Mouse (Mus musculus) kidney, postnatal 10 days (tissue): Measurements from ENCODE around the gene Vps52.

Experiments
- DNase-seq: peaks from one replicate; pipeline ENCODE4 v3.0.0; 2021; ENCODE audit warnings: mixed read lengths

The Vps52 gene

GRCm38 (mm10) chr17:33920282-33921097, 35.1 kb upstream of the Vps52 start:
- peak; percentile 93 for DNase-seq

DNA sequence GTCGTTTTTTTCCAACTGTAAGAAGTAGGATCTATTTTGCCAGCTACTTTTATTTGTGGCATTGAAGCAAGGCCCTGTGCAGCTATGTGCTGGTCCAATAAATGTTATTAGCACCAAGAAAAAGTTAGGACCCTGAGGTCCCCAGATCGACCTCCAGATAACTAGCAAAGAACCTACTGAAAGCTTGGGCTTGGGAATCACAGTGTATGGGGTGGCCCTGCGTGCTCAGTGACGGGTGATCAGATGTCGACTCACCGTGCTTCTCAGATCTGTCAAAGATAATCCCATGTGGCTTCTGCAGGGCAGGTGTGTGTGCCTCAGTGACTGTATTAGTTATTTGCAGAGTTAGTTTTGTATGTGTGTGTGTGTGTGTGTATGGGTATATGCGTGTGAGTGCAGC, 34.3 kb upstream of the Vps52 start:
- DNase-seq = no peak

GRCm38 (mm10) chr17:33924577-33925283, 30.9 kb upstream of the Vps52 start:
- DNase-seq = peak; percentile 63

DNA sequence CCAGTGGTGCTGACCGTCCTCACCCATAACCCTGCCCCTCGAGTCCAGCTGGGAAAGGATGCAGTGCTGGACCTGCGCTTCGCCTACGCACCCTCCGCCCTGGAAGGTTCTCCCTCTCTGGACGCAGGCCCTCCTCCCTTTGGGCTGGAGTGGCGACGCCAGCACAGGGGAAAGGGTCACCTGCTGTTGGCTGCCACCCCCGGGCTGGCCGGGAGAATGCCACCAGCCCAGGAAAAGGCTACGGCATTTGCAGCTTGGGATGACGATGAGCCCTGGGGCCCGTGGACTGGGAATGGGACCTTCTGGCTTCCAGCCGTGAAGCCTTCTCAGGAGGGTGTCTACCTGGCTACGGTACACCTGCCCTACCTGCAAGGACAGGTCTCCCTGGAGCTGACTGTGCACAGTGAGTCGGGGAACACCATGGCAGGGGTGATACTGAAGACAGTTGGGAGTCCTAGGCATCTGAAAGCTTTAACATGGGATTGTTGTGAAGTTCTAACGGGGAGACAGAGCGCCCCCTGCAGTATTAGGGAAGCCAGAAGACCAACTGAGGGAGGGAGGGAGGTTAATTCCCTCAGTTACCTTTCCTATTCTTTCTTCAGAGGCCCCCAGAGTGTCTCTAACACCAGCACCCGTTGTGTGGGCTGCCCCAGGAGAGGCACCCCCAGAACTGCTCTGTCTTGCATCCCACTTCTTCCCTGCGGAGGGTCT, 30.1 kb upstream of the Vps52 start:
- DNase-seq = peak; percentile 27

- DNase-seq = peak; percentile 57
These were observed 29.2 kb upstream of the Vps52 start for GRCm38 (mm10) chr17:33926207-33926932.

- DNase-seq = peak; percentile 9
These were observed 27.2 kb upstream of the Vps52 start for GRCm38 (mm10) chr17:33928251-33928947.

GRCm38 (mm10) chr17:33929371-33930279, 26.0 kb upstream of the Vps52 start, which contains the start of gene Rgl2:
Gene Rgl2, plus strand, starts transcription at chr17:33929543.
- peak; percentile 96 for DNase-seq

- peak; percentile 67 for DNase-seq
These were observed 25.1 kb upstream of the Vps52 start for GRCm38 (mm10) chr17:33930280-33931158.

DNA sequence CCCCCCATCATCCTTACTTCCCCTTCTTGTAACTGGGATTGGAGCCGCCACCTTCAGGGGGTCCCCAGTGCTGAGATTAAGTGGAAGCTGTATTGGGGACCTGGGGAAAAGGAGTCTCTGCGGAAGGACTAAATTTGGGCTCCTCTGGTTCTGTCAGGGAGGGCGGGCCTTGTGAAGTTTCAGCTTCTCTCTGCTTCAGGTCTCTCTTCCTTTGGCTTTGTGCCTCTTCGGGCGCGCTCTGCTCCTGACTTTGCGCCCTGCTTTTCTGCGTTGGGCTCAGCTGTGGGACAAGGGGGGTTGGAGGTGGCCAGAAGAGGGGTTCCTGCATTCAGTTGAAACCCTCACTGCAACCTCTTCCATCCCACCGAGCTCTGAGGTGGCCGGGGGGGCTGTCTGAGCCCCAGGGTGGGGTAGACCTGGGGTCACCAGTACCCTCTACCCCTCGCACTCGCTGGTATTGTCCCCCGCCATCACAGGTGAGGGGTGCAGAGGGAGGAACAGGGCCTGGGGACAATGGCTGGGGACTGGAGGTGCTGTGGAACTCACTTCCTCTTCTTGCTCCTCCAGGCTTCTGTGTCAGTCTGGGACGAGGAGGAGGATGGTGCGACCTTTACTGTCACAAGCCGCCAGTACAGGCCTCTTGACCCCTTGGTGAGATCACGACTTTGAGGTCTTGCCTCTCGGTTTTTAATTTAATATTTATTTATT, 24.3 kb upstream of the Vps52 start:
- DNase-seq = no peak

GRCm38 (mm10) chr17:33931947-33932346, 23.7 kb upstream of the Vps52 start:
- DNase-seq = peak; percentile 17

- DNase-seq = peak; percentile 16
These were observed 23.2 kb upstream of the Vps52 start for GRCm38 (mm10) chr17:33932448-33932847.

DNA sequence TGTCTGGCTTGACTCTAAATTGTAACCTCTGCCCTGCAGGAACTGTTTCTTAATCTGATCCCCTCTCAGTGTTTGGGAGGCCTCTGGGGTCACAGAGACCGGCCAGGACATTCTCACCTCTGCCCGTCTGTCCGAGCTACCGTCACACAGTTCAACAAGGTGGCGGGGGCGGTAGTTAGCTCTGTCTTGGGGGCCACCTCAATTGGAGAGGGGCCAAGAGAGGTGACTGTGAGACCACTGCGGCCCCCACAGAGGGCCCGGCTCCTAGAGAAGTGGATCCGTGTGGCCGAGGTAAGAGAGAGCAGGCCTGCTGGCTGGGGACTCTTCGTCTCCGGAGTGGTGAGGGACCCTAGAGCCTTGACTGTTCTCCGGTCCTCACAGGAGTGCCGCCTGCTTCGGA, 22.6 kb upstream of the Vps52 start:
- peak; percentile 19 for DNase-seq

DNA sequence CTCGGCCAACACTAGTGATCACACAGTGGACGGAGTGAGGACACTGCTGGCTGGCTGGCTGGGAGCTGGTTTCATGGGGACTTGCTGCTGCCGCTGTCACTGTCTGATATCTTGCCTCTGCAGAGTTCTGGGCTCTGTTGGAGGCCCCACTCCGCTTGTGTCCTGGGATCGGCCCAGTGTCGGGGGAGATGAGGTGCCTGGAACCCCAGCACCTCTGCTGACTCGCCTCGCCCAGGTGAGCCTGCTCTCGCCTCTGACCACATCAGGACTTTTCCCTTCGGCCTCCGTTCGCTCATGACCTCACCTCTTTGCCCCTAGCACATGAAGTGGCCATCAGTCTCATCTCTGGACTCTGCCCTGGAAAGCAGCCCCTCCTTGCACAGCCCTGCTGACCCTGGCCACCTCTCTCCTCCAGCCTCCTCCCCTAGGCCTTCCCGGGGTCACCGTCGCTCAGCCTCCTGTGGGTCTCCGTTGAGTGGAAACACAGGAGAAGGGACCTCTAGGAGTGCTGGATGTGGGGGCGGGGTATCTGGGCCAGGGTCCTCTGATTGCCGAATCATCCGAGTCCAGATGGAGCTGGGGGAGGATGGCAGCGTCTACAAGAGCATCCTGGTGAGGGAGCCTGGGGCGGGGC, 20.1 kb upstream of the Vps52 start:
- no peak for DNase-seq

DNA sequence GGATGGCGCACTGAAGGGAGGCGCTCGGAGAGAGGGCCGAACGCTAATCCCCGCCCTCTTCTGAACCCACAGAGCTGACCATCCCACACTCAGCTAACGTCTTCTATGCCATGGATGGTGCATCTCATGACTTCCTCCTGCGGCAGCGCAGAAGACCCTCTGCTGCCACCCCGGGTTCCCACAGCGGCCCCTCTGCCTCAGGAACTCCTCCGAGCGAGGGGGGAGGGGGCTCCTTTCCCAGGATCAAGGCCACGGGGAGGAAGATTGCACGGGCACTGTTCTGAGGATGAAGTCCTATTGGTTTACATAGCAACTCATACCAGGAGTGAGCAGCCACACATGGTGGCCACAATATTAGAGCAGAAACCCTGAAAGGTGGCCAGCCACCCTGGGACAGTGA, 18.6 kb upstream of the Vps52 start:
- no peak for DNase-seq

DNA sequence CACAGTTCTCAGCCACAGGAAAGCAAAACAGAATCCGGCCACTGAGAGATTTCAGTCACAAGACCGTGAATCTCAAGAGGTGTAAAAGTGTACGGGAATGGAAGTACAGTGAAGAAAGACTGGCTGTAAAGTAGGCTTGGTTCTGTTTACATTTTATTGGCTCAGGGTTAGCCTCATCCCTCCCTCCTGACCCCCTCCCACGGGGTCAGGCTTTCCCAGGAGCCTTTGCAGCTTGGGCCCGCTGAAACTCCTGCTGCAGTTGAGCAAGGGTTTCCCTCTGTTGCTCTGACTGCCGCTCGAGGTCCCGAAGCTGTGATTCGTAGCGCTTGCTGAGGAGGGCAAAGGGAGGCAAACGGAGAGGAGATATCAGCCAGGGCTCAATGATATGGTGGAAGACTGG, 16.8 kb upstream of the Vps52 start:
- DNase-seq = peak; percentile 27

DNA sequence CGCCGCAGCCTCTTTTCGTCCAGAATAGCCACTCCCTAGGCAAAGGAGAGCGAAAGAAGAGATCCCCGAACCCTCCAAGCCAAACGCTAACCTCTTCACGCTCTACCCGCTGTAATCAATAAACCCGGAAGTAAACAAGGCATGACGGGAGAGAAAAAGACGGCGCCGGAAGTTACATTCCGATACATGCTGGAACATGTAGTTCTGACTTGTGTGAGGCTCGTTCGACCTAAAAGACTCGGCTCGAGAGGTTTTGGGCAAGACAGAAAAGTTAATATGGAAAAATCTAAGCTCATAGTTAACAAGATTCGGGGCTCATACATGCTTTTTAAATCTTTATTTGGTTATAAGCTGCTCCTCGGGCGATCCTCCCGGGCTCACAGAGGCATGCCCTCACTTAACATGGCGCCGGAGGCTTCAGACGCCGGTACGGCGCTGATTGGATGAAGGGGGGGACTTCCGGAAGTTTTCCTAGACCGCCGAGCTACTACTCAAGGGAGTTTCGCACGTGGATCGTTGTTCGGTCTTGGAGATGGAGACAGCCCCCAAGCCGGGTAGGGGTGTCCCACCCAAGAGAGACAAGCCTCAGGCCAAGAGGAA, 15.3 kb upstream of the Vps52 start, which contains the start of the genes Pfdn6 and Wdr46:
TSS of gene Pfdn6 (minus strand) at position 138 of the 600 bp plus-strand sequence.
TSS of gene Wdr46 (plus strand) at position 455 of the 600 bp plus-strand sequence.
- DNase-seq = peak; percentile 91

DNA sequence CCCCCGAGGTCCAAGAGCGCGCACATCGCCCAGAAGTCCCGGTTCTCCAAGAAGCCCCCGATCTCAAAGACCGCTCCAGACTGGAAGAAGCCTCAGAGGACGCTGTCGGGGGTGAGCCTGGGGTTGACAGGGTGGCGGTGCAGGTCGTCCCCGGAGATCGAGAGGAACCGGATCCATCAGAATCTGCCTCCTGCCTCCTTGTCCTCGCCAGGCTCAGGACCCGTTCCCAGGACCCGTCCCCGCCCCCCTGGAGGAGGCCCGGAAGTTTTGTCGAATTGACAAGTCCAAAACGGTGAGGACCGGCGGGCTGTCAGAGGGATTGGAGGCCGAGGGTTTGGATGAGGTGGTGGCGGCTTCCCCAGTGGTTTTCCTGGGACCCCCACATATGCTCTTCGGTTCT, 14.6 kb upstream of the Vps52 start:
- DNase-seq = peak; percentile 57

DNA sequence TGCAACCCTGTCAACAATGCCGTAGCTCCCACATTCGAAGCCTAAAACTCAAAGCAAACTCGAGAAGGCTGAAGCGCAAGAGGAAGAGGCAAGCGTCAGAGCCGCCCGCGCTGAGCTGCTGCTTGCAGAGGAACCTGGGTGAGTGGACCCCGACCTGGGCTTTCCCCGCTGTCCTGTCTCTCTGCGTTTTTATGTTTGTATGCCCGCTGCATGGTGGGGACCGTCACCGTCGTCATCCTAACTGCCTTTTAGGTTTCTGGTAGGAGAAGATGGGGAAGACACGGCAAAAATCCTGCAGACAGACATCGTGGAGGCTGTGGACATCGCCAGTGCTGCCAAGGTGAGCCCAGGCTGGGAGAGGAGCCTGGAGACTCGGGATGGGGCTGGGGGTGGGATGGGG, 14.2 kb upstream of the Vps52 start:
- DNase-seq = no peak
